Mouse (Mus musculus) intestine, postnatal 0 days (tissue): Measurements from ENCODE around the gene Tlx3. TPM values are rescaled to one million over a fixed set of nuclear protein-coding genes. Genes with fewer than 3 reads are reported as not detected.

Source experiments
- ATAC-seq: fragments of 200-750 bp; cut with Nextera tagmentation; 2 replicates; pipeline ENCODE4 v1.8.0; 2017; ENCODE audit warnings: mild to moderate bottlenecking, moderate TSS enrichment, moderate library complexity
- H3K27ac ChIP-seq: fragments of 300-500 bp; sonication (generic); 2 replicates; pipeline ENCODE4 v1.5.1; 2014; ENCODE audit warnings: mild to moderate bottlenecking, low read depth, low read length, moderate library complexity
- H3K27me3 ChIP-seq: fragments of 300-500 bp; sonication (generic); replicated peaks from 2 replicates; pipeline ENCODE4 v1.6.1; 2014; ENCODE audit warnings: low read length, mixed read lengths; ENCODE audit not compliant: control insufficient read depth, insufficient read depth
- H3K36me3 ChIP-seq: fragments of 300-500 bp; sonication (generic); 2 replicates; pipeline ENCODE4 v1.6.1; 2014; ENCODE audit warnings: mild to moderate bottlenecking, moderate library complexity; ENCODE audit not compliant: control insufficient read depth, insufficient read depth
- H3K4me1 ChIP-seq: fragments of 300-500 bp; sonication (generic); replicated peaks from 2 replicates; pipeline ENCODE4 v1.6.1; 2014; ENCODE audit warnings: antibody characterized with exemption, low read length, mixed read lengths; ENCODE audit not compliant: control insufficient read depth, insufficient read depth
- H3K4me2 ChIP-seq: fragments of 300-500 bp; sonication (generic); replicated peaks from 2 replicates; pipeline ENCODE4 v1.6.1; 2014; ENCODE audit warnings: low read depth, mild to moderate bottlenecking, moderate library complexity
- H3K4me3 ChIP-seq: fragments of 300-500 bp; sonication (generic); 2 replicates; pipeline ENCODE4 v1.5.1; 2014; ENCODE audit warnings: low read depth, low read length
- H3K9ac ChIP-seq: fragments of 300-500 bp; sonication (generic); 2 replicates; pipeline ENCODE4 v1.6.1; 2014; ENCODE audit warnings: mild to moderate bottlenecking, low read depth, low read length
- H3K9me3 ChIP-seq: fragments of 300-500 bp; sonication (generic); 2 replicates; pipeline ENCODE4 v1.6.1; 2016; ENCODE audit warnings: mixed run types; ENCODE audit not compliant: control insufficient read depth
- CTCF ChIP-seq: sonication (generic); IDR thresholded peaks from 2 replicates; pipeline ENCODE4 v1.5.1; 2016; ENCODE audit warnings: low read depth, mild to moderate bottlenecking, control low read depth, antibody characterized with exemption, moderate library complexity
- WGBS: fragments of 180-500 bp; shearing (Covaris S2); extraction: QIAGEN DNeasy Blood & Tissue Kit; methylation state at CpG from one replicate; pipeline ENCODE4 v1.1.7; 2014; 5-methylcytosine and 5-hydroxymethylcytosine counted together
- polyA plus RNA-seq: library from polyadenylated mRNA; unstranded; fragments of >200 nt; fragmentation: Nextera tagmentation; extraction: Ambion mirVana; gene quantifications from 2 replicates; pipeline ENCODE4 v1.2.1, GENCODE M21; 2015

Gene Tlx3
- polyA plus RNA-seq, 1 experiment from 2014 or later = not detected

DNA sequence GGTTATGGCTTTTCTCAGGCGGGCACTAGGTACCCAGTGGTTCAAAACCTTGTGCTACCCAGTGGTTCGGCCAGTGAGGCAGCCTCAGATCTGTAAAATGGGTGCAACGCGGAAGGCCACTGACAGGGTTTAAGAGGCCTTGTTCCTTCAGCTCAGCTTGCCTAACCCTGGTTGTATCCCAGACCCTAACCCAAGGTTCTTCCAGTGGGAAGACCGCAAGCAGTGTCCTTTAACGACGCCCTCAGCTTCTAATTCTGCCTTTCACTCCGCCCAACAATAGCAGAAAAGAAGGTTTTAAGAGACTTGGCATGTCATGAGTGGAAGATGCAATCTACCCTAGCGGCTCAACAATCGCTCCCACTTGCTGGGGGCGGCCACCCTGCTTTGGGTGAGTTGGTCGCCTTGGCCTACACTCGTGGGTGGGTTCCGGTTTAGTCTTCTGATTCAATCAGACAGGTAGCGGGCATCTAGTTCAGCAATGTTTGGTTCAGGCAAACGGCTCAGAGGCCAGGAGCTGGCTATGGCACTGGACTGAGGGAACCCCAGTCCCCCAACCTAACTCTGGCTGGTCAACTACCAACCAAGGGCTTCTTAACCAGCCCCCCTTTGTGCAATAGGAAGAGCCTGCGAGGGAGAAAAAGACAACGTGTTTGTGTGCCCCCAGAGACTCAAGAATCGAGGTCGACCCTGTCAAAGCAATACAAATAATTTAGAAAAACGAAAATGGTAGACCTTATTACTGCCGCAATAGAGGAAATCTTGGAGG lies 4.9 kb downstream of the Tlx3 start:
- Histone ChIP-seq H3K4me1 (peaks cover 5% of the 10 kb centered on the region; the same call in 1 of the 2 replicates), H3K4me2 (no peak overlapping the region), H3K27ac (no peak overlapping the region), H3K4me3 (no peak overlapping the region), H3K27me3 (peaks cover 93% of the 10 kb centered on the region), H3K36me3 (no peaks in the 10 kb centered on the region; the same call in 1 of the 2 replicates), H3K9me3 (no peaks in the 10 kb centered on the region), H3K9ac (no peak overlapping the region)
- 21% methylated on average over 22 of the region's 22 CpGs for WGBS
- TF ChIP-seq CTCF = no peak
- no peak for ATAC-seq

DNA sequence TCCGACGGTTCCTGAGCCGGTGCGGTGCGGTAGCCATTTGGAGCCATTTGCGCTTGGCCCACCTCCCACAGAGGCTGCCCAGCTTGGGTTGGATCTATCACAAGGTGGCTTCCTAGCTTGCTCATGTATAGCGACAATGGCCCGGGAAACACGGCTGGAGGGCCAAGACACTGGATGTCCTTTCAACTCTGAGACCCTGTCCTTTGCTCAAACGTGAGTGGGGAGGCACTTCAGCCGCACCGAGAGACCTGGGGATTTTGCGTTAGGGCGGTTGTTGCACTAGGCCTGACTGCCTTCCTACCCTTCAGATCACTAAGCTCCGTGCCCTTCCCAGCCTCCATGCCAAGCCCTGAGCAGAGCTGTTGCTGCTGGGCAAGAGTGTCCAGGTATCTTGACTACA lies 5.7 kb downstream of the Tlx3 start:
- Histone ChIP-seq H3K27me3 (peaks cover 93% of the 10 kb centered on the region), H3K27ac (no peak overlapping the region), H3K4me3 (no peak overlapping the region), H3K9ac (no peak overlapping the region), H3K4me1 (peaks cover 5% of the 10 kb centered on the region; the same call in 1 of the 2 replicates), H3K36me3 (no peaks in the 10 kb centered on the region), H3K4me2 (no peak overlapping the region), H3K9me3 (no peaks in the 10 kb centered on the region)
- WGBS = 18% methylated on average over 15 of the region's 15 CpGs
- no peak for ATAC-seq
- TF ChIP-seq CTCF = no peak

DNA sequence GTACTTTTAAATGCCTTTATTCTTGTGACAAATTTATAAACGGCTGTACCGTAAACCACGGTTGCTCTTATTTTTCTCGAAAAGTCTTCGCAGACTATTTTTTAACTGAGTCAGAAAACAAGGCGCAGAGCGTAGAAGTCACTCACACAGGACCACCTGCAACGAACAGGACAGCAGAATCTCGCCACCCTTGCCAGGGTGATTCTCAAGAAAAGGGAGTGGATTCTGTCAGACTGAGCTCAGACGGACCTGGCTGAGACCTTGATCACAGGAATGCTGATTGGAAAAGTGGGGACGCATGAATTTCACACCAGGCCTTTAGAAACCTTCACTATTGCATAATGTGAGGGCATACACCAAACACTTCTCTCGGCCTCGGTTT lies 6.3 kb downstream of the Tlx3 start:
- WGBS = 25% methylated on average over 13 of the region's 13 CpGs

DNA sequence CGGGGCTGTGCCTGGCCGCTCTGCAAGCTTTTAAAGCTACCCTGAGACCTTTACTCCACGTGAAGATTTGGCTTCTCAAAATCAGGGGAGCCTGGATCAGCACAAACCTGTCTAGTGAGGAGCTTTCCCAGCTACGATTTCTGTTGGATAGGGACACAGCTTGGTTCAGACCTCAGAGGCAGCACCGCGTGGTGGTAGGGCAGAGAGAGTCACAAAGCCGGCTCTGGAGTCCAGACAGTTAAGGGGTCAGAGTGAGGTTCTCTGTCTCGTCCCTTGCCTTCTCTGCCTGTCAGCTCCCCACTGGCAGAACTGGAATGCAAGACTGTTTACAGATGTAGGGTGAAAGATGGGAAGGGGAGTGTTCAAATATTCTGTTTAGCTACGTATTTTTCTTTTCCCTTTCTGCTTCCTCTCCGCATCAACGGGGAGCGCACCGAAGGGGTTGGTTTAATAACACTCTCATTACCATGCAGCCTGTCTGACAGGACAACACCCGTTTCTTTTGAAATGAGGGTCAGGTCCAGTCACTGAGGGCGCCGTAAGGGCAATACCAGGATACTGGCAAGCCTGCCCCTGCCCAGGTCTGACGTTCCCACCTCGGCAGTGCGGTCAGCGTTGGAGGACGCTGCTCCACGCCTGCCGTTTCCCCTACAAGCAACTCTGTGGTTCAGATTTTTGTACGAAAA lies 6.8 kb downstream of the Tlx3 start:
- Histone ChIP-seq H3K27ac (no peak overlapping the region), H3K36me3 (no peaks in the 10 kb centered on the region), H3K9ac (no peak overlapping the region), H3K4me1 (peaks cover 5% of the 10 kb centered on the region; the same call in 1 of the 2 replicates), H3K9me3 (no peaks in the 10 kb centered on the region), H3K4me2 (no peak overlapping the region), H3K4me3 (no peak overlapping the region), H3K27me3 (peaks cover 90% of the 10 kb centered on the region)
- no peak for TF ChIP-seq CTCF
- WGBS = 6% methylated on average over 24 of the region's 24 CpGs
- no peak for ATAC-seq

More for the DNA sequence above, 6.3 kb downstream of the Tlx3 start:
- H3K27ac ChIP-seq = no peak overlapping the region
- no peak overlapping the region for H3K9ac ChIP-seq
- H3K27me3 ChIP-seq = peaks cover 93% of the 10 kb centered on the region
- H3K36me3 ChIP-seq = no peaks in the 10 kb centered on the region
- no peak overlapping the region for H3K4me3 ChIP-seq
- no peaks in the 10 kb centered on the region for H3K9me3 ChIP-seq
- H3K4me1 ChIP-seq = peaks cover 5% of the 10 kb centered on the region; the same call in 1 of the 2 replicates
- ATAC-seq = no peak
- no peak for TF ChIP-seq CTCF
- H3K4me2 ChIP-seq = no peak overlapping the region

DNA sequence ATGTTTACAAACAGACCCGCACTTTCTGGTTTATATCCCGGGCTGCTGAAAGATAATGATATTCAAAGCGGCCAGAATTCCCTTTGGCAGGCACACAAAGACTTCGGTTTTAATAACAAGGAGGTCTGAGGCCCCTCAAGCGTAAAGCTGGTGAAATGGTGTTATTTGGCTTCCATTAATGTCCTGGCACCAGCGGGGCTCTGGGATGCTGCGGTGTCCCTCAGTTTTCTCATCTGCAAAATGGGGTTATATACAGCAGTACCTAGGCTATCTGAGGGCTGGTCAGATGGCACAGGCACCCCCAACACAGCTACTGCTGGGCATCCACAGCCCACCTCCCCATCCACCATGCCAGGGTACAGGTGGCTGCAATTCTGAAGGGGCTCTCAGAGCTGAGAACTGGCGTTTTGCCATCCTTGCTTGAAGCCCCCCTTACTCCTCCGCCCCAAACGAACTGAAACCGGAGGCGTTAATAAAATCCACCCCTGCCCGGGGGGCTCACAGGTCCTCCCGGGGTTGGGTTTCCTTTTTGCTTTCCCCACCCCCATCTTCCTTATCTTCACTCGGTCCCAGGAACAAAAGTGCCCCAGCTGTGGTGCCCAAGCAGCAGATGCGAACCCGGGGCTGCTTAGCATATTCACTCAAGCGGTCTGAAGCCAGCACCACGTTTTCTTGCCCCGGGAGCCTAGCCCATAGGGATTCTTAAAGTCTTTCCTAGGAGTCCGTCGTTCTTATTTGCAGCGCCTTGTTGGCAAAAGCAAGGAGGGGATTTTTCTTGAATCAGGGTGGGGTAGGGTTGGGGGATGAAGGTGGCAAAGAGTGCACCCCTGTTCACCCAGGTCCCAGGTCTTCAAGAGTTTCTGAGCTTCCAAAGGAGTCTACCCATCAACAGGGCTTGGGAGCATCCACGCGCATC lies 7.6 kb downstream of the Tlx3 start:
- H3K9me3 ChIP-seq = no peaks in the 10 kb centered on the region
- H3K4me1 ChIP-seq = peaks cover 2% of the 10 kb centered on the region; the same call in 1 of the 2 replicates
- H3K27ac ChIP-seq = no peak overlapping the region
- no peak overlapping the region for H3K9ac ChIP-seq
- no peak for TF ChIP-seq CTCF
- H3K27me3 ChIP-seq = peaks cover 84% of the 10 kb centered on the region
- H3K4me2 ChIP-seq = no peak overlapping the region
- H3K4me3 ChIP-seq = no peak overlapping the region
- WGBS = 5% methylated on average over 25 of the region's 25 CpGs
- no peak for ATAC-seq
- no peaks in the 10 kb centered on the region for H3K36me3 ChIP-seq

DNA sequence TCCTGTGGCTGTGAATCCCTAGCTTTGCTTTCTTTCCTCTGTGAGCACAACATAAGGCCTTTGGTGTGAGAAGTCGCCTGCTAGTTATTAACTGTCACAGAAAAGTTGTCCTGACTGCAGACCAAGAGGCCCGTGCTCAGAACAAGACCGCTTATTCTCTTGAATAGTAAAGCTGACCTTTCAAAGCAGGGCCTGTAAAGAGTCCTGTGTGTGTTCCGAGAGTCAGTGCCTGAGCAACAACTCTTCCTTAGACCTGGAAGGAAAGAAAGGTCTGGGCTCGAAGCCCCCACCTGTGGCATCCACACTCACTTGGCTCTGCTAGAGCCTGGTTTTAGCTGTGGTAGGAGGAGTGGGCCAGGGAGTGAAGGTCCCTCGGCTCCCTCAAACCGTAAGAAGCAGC lies 8.3 kb downstream of the Tlx3 start:
- H3K9ac ChIP-seq = no peak overlapping the region
- WGBS = 35% methylated on average over 7 of the region's 7 CpGs
- ATAC-seq = no peak

More for the DNA sequence above, 8.3 kb downstream of the Tlx3 start:
- Histone ChIP-seq H3K36me3 (no peaks in the 10 kb centered on the region), H3K27ac (no peak overlapping the region), H3K4me1 (no peaks in the 10 kb centered on the region), H3K4me2 (no peak overlapping the region), H3K27me3 (peaks cover 77% of the 10 kb centered on the region), H3K9me3 (no peaks in the 10 kb centered on the region), H3K4me3 (no peak overlapping the region)
- no peak for TF ChIP-seq CTCF
